Mouse (Mus musculus) heart, adult 9 months (tissue): Measurements from ENCODE around the gene Vstm2l.

ENCODE experiments used
- DNase-seq, 2 experiments: peaks; one replicate each; pipeline ENCODE4 v3.0.0; 2022; ENCODE audit warnings: low spot score in 2 of 2

Vstm2l gene

DNA sequence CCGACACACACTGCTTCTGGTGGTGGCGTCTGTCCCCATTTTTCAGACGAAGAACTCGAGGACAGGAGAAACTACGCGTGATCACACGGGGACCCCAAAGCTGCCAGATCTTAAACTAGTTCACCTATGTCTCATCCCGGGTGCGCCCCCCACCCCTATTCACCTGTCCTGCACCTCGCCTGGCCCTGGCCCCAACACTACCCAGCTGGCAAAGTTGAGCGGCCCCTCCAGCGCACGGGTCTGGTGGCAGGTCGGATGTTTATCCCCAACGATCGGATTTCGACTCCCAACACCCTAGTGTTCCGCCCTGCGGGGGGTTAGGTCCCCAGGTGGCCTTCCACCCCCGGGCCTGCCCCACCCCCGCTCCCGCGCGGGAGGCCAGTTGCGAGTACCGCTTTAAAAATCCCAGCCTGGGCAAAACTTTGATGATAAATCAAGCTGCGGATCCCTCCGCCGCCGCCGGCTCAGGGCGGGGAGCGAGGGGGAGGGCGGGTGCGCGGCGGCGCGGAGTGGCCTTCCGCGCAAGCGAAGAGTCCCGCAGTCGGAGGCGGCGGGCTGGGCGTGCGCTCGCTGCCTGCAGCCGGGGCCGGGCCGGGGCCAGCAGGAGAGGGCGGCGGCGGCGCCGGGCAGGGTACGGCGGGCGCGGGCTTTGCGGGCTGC lies at the start of gene Vstm2l:
Gene Vstm2l (plus strand): TSS at position 549 of the 660 bp plus-strand sequence.
- no peak for DNase-seq

GRCm38 (mm10) chr2:157867126-157867525 lies 47.3 kb upstream of the Vstm2l start:
- DNase-seq: no peak

DNA sequence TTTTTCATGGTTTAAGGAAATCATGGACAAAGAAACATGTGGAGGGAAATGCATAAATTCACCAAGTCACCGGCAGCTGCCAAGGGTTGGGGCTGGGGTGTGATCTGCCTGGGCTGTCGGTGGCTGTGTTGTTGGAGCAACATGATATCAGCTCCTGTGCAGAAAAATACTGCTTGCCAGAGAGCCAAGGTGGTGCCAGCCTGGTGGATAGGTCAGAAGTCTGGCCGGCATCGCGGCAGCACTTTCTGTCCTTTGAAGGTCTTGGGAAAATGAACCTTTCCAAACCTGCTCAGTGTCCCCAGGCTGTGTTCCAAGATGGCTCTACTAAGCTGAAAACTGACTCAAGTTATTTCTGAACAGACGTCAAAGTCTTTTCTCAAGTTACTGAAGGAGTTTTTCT lies 44.2 kb upstream of the Vstm2l start:
- peak; percentile 28 to 49 for DNase-seq

DNA sequence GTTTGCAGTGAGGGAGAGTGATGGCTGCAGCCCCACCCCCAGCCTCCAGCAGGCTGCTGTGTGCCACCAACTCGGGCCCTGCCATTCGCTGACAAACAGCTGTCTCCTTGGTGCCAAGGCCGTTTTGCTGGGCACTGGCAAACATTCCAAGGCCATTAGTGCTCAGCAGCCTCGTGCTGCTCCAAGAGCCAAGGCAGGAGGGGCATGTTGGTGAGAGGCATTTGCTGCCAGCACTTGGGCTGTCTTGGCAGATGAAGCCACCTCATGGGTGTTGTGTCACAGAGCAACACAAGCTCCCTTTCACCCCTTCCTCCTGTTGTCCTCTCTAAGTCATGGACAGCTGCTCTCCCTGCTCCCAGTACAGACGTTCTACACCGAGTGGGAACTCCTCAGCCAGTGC lies 41.2 kb upstream of the Vstm2l start:
- DNase-seq: peak; percentile 66 to 74

DNA sequence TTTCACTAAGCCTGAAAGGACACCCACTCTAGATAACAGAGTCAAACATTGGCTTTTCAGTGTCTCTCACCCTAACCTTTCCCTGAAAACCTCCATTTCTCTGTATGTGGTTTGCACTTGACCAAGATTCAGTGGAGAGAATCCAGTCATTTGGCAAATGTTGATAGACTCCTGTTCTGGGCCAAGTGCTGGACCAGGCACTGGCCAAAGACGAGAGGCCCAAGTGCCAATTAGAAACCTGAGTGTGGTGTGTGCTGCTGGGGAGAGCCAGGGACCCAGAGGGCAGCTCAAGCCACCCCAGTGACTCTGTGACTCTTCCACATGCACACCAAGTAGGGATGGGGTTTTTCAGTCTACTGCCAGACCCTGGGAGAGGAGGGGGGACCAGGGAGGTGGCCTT lies 40.8 kb upstream of the Vstm2l start:
- peak in 1 of 2 experiments; percentile 10 for DNase-seq

DNA sequence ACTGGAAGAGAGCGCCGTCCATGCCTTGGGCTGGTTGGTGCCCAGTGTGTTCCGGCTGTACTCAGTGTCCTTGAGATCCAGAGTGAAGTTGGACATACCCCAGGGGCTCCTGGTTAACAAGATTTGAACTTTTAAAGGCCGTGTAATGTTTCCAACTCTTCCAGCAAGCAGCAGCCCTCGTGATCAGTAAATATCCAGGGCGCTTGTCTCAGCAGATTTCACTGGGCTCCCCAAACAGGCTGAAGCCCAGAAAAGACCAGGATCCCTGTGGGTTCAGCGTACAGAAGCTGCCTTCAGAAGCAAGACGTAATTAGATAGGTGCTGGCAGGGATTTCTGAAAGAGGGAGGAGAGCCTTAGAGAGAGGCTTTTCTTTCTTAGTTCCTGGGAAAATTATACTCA lies 39.3 kb upstream of the Vstm2l start:
- DNase-seq: no peak

DNA sequence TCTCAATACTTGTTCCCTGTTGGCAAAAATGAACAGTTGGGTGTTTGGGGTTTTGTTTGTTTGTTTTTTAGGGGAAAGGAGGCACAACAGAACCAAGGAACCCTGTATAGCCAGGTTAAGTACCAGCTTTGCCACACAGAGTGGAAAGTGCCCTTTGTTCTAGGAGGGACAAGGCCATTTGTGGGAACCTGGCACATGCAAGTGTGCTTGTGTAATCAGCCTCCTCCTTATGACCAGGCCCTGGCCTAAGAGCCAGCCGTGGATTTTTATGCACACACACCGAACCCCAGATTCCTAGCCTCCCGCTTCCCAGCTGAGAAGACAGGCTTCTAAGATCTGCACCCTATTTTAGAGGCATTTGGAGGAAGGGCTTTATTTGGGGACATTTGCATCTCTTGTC lies 37.1 kb upstream of the Vstm2l start:
- no peak for DNase-seq

DNA sequence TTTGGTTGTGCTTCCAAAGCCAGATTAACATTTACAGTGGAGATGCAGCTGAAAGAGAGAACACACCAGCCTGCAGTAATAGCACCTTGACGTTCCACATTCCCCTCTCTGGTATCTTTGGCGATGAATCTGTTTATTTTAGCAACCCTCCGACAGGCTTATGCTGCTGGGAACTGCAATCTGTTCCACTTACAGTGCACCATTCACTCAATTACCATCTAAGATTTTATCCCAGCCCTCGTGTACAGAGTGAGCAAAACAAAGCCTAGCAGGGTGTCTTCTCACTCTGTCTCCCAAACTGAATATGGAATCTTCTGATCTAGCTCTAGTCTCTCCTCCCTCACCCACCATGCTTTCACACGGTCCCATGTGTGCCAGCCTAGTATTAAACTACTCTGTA lies 36.5 kb upstream of the Vstm2l start:
- no peak for DNase-seq

DNA sequence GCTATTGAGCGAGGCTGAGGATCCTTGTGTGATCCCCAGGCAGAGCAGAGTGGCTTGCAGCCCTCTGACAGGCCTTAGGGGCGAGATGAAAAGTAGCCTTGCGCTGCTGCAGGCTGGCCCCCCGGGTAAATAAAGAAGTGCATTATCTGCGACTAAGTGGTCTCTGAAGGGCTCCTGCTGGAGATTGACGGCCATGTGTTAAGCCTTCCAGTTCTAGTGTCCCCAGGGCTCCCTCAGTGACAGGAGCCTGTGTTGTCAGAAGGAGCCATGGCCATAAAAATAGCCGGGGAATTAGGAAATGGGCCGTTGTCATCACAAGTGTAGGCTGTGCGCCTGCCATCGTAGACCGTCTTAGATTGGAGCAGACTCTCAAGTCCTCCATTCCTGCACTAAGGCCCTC lies 32.5 kb upstream of the Vstm2l start:
- no peak for DNase-seq

- DNase-seq: no peak
These were observed 27.0 kb upstream of the Vstm2l start for GRCm38 (mm10) chr2:157887275-157888025.

DNA sequence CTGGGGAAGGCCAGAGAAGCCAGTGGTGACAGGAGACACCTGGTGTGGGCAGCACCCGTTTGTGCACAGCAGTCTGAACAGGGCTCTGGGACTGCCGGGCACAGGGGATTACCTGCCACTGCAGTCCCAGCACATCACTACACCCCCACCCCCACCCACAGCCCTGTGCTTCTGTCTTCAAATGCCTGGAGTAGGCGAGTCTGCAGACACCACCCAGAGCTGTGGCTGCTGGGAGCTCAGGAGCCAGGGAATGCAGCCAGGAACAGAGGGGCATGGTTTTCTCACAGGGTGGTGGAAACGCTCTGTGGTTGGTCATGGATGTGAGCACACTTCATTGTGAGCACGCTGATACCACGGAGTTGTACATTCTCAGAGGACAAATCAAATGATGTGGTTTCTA lies 23.3 kb upstream of the Vstm2l start:
- DNase-seq: no peak

- no peak for DNase-seq
These were observed 17.3 kb upstream of the Vstm2l start for GRCm38 (mm10) chr2:157897131-157897530.

GRCm38 (mm10) chr2:157913204-157913636 lies 1.2 kb upstream of the Vstm2l start:
- DNase-seq: peak; percentile 25 to 70

GRCm38 (mm10) chr2:157913705-157914104 lies 748 bp upstream of the Vstm2l start:
- no peak for DNase-seq

DNA sequence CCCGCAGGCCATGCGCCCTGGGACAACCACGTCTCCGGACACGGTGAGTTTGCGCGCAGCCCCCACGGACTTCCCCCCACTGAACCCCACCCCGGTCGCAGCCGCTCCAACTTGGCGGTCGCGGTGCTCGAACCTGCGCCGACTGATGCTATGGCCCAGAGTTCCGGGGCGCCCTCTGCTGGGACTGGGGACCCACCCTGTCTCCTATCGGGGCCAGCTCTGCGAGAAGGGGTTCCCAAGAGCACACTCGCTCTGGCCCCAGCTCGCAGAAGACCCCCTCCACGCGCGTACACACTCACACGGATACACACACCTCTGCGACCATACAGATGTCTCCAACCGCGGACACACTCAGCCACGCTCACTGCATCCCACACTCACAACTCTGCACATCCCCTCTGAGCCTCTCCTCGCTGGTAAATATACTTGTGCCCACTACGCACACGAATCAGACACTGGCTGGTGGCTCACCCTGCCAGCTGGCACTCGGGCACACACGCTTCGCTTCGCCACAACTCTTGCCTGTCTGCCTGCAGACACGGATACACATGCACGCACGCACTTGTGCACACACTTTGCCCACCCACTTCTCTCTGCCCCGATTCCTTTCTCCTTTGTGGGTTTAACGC lies 550 bp downstream of the Vstm2l start:
- DNase-seq: no peak

DNA sequence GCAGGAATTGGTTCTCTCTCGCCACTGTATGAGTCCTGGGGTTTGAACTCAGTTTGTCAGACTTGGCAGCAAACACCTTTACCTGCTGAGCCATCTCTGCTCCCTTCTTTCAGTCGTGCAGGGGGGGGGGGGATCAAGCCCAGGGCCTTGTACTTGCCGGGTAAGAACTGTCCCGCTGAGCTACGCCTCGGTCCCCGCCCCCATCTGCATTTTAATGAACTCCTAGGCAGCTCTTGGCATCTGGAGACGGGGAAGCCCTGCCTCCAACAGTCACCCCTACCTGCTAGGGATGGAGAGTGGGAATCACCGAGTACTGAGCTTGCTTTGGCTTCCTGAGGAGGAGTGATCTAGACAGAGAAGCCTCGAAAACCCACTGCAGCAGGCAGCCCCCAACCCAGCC lies 4.1 kb downstream of the Vstm2l start:
- DNase-seq: no peak

DNA sequence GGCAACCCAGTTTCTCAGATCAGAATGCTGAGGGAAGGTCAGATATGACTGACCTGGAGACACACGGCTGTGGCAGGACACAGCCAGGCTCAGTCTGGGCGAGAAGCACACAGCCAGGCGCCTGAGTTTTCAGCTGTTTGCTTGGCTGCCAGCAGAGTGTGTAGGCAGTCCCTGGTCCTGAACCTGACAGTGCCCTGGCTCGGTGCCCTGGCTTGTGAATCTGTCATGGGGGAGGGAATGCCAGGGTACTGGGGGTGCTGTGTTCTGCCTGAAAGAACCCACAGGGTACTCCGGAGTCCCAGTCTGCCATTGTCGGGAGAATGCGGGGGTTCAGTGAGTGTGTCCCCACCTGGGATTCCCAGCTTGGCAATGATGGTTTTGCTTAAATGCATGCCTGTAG lies 7.1 kb downstream of the Vstm2l start:
- DNase-seq: no peak

- DNase-seq: no peak
These were observed 9.0 kb downstream of the Vstm2l start for GRCm38 (mm10) chr2:157923406-157923805.

DNA sequence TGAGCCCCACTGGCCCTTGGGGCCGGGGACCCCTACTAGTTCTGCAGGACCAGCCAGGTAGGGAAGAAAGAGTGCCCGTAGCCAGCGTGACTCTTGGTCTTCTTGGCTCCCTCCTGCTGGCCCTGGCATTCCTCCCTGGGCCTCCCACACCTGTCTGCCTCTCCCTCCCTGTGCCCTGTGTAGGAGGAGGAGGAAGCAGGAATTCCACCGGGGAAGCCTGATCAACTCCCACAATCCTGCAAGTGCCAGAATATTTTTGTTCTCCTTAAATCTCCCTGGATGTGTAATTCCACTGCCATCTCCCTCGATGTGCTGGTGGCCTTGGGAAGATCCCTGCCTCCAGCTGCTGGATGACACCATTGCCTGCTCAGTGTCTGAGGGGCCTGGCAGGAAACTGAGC lies 10.1 kb downstream of the Vstm2l start:
- no peak for DNase-seq

GRCm38 (mm10) chr2:157926502-157926901 lies 12.0 kb downstream of the Vstm2l start:
- no peak for DNase-seq

GRCm38 (mm10) chr2:157926927-157927326 lies 12.5 kb downstream of the Vstm2l start:
- DNase-seq: no peak

GRCm38 (mm10) chr2:157927397-157927796 lies 12.9 kb downstream of the Vstm2l start:
- no peak for DNase-seq

DNA sequence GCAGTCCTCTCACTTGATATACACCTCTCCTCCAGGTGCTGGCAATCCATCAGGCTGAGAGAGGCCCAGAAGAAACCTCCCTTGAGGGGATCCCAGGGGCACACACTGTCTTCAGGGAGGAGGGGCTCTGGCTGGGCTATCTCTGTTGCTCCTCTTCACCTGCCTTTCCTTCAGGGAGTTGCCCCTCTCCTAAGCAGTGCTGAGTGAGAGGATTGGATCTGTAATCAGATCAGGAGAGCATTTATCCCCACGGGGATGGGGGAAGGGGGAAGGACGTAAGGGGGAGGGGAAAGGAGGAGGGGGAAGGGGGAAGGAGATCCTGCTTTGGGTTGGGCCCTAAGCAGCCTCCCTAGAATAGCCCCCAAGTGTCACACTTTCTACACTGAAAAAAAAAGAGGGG lies 13.4 kb downstream of the Vstm2l start:
- no peak for DNase-seq
